Mouse (Mus musculus): ENCODE measurements around the gene Tmem242.
"Not testable (repeated sequence)": the region's sequence is repeated elsewhere in the genome, so short reads cannot be mapped to it uniquely, and the experiment has no call there.

Tmem242 gene

GRCm38 (mm10) chr17:5440159-5440971 lies at the start of gene Tmem242:
Gene Tmem242, minus strand, starts transcription at chr17:5440259.
- peak; percentile 96 for DNase-seq (ENCODE audit: low read depth)

- DNase-seq (ENCODE audit: low read depth) = no peak
These were observed 48.1 kb upstream of the Tmem242 start for GRCm38 (mm10) chr17:5488156-5488555.

- no peak for DNase-seq (ENCODE audit: low read depth)
These were observed 44.6 kb upstream of the Tmem242 start for GRCm38 (mm10) chr17:5484663-5485062.

GRCm38 (mm10) chr17:5483456-5483855 lies 43.4 kb upstream of the Tmem242 start:
- DNase-seq (ENCODE audit: low read depth) = no peak

GRCm38 (mm10) chr17:5475960-5476725 lies 36.1 kb upstream of the Tmem242 start:
- DNase-seq (ENCODE audit: low read depth) = peak; percentile 45

GRCm38 (mm10) chr17:5472268-5472667 lies 32.2 kb upstream of the Tmem242 start:
- no peak for DNase-seq (ENCODE audit: low read depth)

- no peak for DNase-seq (ENCODE audit: low read depth)
These were observed 27.1 kb upstream of the Tmem242 start for GRCm38 (mm10) chr17:5467177-5467576.

GRCm38 (mm10) chr17:5466736-5467135 lies 26.7 kb upstream of the Tmem242 start:
- no peak for DNase-seq (ENCODE audit: low read depth)

- DNase-seq (ENCODE audit: low read depth) = no peak
These were observed 23.9 kb upstream of the Tmem242 start for GRCm38 (mm10) chr17:5463912-5464311.

GRCm38 (mm10) chr17:5453657-5454056 lies 13.6 kb upstream of the Tmem242 start:
- no peak for DNase-seq (ENCODE audit: low read depth)

GRCm38 (mm10) chr17:5443751-5444150 lies 3.7 kb upstream of the Tmem242 start:
- no peak for DNase-seq (ENCODE audit: low read depth)

GRCm38 (mm10) chr17:5443260-5443659 lies 3.2 kb upstream of the Tmem242 start:
- DNase-seq (ENCODE audit: low read depth) = no peak

GRCm38 (mm10) chr17:5442403-5442802 lies 2.3 kb upstream of the Tmem242 start:
- not testable (repeated sequence) for DNase-seq (ENCODE audit: low read depth)

- no peak for DNase-seq (ENCODE audit: low read depth)
These were observed 264 bp downstream of the Tmem242 start for GRCm38 (mm10) chr17:5439831-5440158.

- DNase-seq (ENCODE audit: low read depth) = no peak
These were observed 10.3 kb downstream of the Tmem242 start for GRCm38 (mm10) chr17:5429772-5430133.

- DNase-seq (ENCODE audit: low read depth) = peak; percentile 97
These were observed 10.8 kb downstream of the Tmem242 start for GRCm38 (mm10) chr17:5429090-5429771.

- DNase-seq (ENCODE audit: low read depth) = no peak
These were observed 14.9 kb downstream of the Tmem242 start for GRCm38 (mm10) chr17:5425204-5425603.

GRCm38 (mm10) chr17:5424156-5424555 lies 15.9 kb downstream of the Tmem242 start:
- DNase-seq (ENCODE audit: low read depth) = no peak

GRCm38 (mm10) chr17:5421835-5422234 lies 18.2 kb downstream of the Tmem242 start:
- DNase-seq (ENCODE audit: low read depth) = no peak

- DNase-seq (ENCODE audit: low read depth) = no peak
These were observed 20.1 kb downstream of the Tmem242 start for GRCm38 (mm10) chr17:5419771-5420518.

- no peak for DNase-seq (ENCODE audit: low read depth)
These were observed 21.0 kb downstream of the Tmem242 start for GRCm38 (mm10) chr17:5419056-5419455.

GRCm38 (mm10) chr17:5418545-5418944 lies 21.5 kb downstream of the Tmem242 start, which contains the start of gene Ldhal6b:
Gene Ldhal6b, minus strand, starts transcription at chr17:5418767.
- no peak for DNase-seq (ENCODE audit: low read depth)
